Mouse (Mus musculus): ENCODE results near the gene Gm9732. TPM values are rescaled to one million over a fixed set of nuclear protein-coding genes. Genes with fewer than 3 reads are reported as not detected.
A peak's percentile ranks its signal among the peaks of the same experiment; 100 is the strongest.
"Not testable (repeated sequence)": the region's sequence is repeated elsewhere in the genome, so short reads cannot be mapped to it uniquely, and the experiment has no call there.

Gene Gm9732
- total RNA-seq (2021) = not detected
- long read RNA-seq = 0 reads

GRCm38 (mm10) chr14:43274986-43275511, at the start of gene Gm9732:
Gene Gm9732, plus strand, starts transcription at chr14:43275036.
- peak in 1 of 2 experiments; percentile 36 for DNase-seq (ENCODE audit: low spot score in 2 of 2)

- not testable (repeated sequence) for DNase-seq (ENCODE audit: low spot score in 2 of 2)
Measured at GRCm38 (mm10) chr14:43235204-43235603, 39.6 kb upstream of the Gm9732 start, which contains the start of gene Gm8122. Gene Gm8122, minus strand, starts transcription at chr14:43235304.

- peak in 1 of 2 experiments; percentile 17 for DNase-seq (ENCODE audit: low spot score in 2 of 2)
Measured at GRCm38 (mm10) chr14:43237769-43238168, 37.1 kb upstream of the Gm9732 start.

DNA sequence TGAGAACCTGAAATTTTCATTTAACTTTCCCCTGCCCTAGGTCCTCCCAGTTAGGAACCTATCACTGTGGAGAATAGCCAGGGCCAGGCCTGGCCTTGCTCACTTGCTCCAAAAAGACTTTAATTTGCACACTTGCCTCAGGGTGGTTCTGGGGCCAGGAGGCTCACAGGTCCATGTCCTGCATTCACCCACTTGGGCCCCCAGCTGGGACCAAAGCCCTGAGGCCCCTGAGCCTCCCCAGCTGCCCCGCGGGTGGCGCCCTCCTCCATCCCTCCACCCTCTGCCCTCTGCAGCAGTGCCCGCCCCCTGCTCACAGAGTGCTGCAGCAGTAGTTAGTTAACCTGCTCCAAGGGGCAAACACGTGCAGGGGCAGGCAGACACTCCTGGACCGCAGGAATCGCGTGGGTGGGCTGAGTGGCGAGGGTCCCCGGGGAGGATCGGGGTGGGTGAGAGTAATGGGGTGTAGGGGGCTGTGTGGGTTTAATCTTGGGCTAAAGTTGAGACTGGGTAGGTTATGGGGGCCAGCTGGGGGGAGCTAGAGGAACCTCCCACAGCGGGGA, 25.1 kb upstream of the Gm9732 start:
- DNase-seq (ENCODE audit: low spot score in 2 of 2) = peak in 1 of 2 experiments; percentile 21

DNA sequence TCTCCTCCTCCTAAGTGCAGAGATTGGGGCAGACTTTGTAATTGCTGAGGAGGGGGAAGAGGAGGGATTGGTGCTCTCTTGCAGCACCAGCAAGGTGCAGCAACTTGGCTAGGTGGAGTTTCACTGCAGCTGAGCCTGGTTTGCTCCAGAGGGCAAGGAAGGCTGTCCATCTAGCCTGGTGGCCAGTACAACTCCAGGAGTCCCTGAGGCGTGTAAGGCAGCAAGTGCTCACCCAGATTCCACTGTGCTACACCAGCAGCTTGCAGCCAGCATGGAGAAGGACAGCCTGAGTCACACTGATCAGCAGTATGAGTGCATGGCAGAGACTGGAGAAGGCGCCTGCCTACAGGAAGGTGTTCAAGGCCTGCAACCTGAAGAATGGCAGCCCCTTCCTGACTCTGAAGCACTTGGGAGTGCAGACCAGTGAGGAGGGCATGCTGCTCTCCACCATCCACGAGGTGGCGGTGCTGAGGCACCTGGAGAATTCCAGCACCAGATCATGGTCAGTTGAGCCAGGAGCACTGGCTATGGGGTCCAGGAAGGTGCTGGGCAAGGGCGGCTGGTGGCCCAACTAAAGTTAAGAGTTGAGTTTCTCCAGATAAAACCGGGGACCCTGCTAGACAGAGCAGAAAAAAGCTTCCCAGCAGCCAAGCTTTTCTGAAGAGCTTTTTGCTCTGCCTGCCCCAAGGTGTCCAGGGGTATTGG, 24.1 kb upstream of the Gm9732 start:
- not testable (repeated sequence) for DNase-seq (ENCODE audit: low spot score in 2 of 2)

DNA sequence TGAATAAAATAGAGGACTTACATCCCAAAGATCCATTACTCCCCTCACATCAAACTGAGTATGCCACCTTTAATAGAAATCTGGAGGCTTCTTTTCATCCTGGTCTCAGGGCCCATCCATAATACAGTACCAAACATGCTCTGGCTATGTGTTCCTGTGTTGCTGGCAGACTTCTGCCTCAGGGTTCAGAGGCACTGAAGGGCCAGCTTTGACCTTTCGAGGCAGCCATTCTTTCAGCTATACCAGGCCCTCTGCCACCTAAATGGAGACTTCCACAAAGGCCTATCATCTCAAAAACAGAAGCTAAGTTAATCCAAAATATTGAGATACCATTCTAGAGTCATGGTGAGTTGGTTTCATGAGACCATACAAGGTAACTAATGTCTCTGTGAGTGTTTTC, 18.3 kb upstream of the Gm9732 start:
- DNase-seq (ENCODE audit: low spot score in 2 of 2) = not testable (repeated sequence)

DNA sequence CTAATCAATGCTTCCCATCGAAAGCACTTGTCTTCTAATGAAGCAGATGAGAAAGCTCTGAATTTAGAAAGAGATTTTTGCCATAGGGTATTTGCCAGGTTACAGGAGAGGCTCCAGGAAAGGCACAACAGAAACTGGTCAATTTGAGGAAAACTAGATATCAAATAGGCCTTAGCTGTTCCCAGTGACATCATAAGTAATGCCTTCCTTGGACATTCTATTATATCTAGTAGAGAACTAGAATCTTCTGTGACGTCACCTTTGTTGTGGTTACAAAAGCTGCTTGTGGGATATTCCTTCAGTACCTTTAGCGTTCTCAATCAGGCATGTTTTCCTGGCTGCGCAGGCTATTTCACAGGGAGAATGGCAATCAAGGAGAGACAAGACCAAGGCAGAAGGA, 16.5 kb upstream of the Gm9732 start, which contains the start of gene Gm8126:
Gene Gm8126, plus strand, starts transcription at position 301 of the 400 bp plus-strand sequence.
- DNase-seq (ENCODE audit: low spot score in 2 of 2) = not testable (repeated sequence)

GRCm38 (mm10) chr14:43263421-43263820, 11.4 kb upstream of the Gm9732 start:
- not testable (repeated sequence) for DNase-seq (ENCODE audit: low spot score in 2 of 2)

DNA sequence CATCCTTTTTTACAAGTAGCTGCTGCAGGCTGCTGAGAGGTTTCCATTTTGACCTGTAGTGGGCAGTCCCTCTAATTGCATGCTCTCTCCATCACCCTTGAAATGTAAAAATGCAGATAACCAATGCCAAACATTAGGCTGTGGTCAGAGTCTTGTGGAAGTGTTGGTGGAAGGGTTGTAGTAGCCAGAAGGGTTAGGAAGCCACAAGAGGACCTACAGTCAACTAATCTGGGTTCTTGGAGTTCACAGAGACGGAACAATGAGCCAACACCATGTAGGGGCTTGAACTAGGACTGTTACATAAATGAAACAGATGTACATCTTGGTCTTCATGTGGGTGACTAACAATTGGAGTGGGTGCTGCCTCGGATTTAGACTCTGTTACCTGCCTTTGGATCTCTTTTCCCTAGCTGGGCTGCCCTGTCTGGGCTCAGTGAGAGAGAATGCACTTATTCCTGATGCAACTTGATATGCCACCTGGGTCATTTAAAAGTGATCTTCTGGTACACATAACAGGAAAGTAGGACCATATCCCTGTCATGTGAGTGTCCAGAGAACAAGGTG, 6.2 kb upstream of the Gm9732 start:
- peak in 1 of 2 experiments; percentile 14 for DNase-seq (ENCODE audit: low spot score in 2 of 2)

- DNase-seq (ENCODE audit: low spot score in 2 of 2) = not testable (repeated sequence)
Measured at GRCm38 (mm10) chr14:43269211-43269610, 5.6 kb upstream of the Gm9732 start.

DNA sequence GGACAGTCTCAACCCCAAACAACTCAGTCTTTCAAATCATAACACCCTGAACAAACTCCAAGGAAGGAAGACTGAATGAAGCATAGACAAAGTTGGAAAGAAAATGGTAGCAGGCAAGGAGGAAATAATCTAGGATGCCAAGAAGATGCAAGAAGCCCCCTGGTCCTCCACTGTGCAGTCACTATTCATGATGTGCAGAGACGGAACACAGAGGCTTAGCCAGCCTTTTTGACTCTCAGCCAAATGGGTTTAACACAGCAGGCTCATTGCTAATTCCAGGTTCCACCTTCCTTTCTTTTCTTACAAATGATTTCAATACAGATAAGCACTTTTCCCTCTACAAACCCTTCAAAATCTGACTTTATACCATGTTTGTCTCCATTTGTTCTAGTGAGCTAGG, 1.7 kb upstream of the Gm9732 start:
- peak in 1 of 2 experiments; percentile 16 for DNase-seq (ENCODE audit: low spot score in 2 of 2)

DNA sequence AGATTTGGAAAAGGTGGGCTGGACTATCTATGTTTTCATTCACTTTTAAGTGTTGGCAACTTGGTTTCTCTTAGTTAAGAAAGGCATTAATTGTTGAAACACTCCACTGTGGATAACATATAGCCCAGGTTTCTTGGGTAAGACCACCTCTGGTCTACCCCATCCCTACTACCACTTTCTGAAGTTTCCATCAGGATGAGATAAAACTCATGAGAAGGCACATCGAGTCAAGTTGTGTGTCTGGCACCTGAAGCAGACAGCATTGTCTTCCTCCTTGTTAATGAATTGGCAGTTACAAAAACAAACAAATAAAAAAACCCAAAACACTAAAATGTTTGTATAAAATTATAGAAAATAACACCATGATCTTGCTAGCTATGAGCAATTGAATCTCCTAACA, 916 bp downstream of the Gm9732 start:
- not testable (repeated sequence) for DNase-seq (ENCODE audit: low spot score in 2 of 2)

GRCm38 (mm10) chr14:43277468-43277867, 2.6 kb downstream of the Gm9732 start:
- DNase-seq (ENCODE audit: low spot score in 2 of 2) = not testable (repeated sequence)

DNA sequence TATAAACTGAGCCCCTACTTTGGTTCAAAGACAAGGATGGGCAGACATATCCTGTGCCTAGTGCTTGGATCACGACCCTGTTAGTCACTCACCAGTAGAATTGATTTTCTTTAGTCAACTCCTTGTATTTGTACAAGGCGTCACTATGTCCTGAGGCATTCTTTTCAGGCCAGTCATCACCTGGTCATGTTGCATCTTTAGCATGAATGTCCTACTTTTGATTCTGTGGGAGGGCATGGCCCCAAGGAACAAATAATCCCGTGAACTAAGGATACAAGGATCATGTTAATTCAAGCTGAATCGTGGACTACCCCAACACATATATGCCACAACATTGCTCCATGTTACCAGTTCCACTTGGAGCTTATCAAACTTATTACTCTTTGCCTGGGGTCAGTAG, 3.3 kb downstream of the Gm9732 start:
- peak in 1 of 2 experiments; percentile 17 for DNase-seq (ENCODE audit: low spot score in 2 of 2)

DNA sequence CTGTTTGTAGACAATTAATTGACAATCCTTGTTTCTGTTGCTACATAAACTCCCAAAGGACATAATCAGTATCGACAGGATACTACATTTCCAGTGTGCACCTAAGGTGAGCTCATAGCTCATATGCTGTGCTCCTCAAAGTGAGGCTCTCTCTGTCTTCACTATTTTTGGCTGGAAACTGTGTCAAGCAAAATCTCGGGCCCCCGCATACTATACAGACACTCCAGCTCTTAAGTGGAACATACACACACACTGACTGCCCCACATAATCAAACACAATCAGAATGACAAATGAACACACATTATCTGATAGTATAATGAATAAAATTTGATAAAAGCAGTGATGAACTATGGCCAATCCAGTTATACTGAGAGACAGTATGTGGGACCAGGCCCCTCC, 3.8 kb downstream of the Gm9732 start:
- peak in 1 of 2 experiments; percentile 22 for DNase-seq (ENCODE audit: low spot score in 2 of 2)

GRCm38 (mm10) chr14:43293503-43293902, 18.7 kb downstream of the Gm9732 start, which contains the start of gene Gm8127:
Gene Gm8127, minus strand, starts transcription at chr14:43293832.
- not testable (repeated sequence) for DNase-seq (ENCODE audit: low spot score in 2 of 2)

GRCm38 (mm10) chr14:43319516-43319915, 44.7 kb downstream of the Gm9732 start:
- not testable (repeated sequence) for DNase-seq (ENCODE audit: low spot score in 2 of 2)

DNA sequence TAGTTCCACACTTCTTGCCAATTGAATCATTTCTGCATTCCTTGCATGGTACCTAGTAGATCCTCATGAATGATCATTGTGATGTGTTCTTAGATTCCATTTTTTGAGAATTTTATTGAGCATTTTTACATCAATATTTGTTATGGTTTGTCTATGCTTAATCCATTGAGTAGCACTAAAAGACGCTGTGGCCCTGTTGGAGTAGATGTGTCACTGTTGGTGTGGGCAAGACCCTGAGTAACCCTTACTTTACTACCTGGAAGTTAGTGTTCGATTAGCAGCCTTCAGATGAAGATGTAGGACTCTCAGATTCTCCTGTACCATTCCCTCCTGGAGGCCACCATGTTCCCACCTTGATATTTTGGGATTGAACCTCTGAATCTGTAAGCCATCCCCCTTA, 53.8 kb downstream of the Gm9732 start:
- not testable (repeated sequence) for DNase-seq (ENCODE audit: low spot score in 2 of 2)

DNA sequence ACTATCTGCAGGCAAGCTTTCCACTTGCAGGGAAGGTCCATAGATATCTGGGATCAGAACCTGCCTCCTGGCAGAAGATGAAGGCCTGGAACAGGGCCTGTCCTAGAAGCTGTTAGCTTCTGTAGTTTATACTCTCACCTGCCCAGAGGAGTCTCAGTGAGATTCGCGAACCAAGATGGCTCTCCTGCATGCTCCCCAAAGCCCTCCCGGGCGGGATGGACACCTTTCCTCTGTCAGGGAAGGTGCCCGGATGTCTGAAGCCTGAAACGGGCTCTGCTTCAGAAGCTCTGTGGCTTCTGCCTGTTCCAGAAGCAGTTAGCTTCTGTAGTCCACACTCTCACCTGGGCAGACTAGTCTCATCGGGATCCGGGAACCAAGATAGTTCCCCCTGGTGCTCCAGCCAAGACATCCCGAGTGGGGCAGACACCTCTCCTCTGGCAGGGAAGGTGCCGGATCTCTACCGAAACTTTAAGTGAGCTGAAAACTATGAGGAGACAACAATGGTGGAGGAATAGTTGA, 56.6 kb downstream of the Gm9732 start:
- not testable (repeated sequence) for DNase-seq (ENCODE audit: low spot score in 2 of 2)

DNA sequence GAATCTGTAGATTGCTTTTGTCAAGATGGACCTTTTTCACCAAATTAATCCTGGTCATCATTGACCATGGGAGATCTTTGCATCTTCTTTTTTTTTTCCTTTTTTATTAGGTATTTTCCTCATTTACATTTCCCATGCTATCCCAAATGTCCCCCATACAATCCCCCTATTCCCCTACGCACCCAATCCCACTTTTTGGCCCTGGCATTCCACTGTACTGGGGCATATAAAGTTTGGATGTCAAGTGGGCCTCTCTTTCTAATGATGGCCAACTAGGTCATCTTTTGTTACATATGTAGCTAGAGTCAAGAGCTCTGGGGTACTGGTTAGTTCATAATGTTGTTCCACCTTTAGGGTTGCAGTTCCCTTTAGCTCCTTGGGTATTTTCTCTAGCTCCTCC, 62.8 kb downstream of the Gm9732 start:
- DNase-seq (ENCODE audit: low spot score in 2 of 2) = not testable (repeated sequence)

DNA sequence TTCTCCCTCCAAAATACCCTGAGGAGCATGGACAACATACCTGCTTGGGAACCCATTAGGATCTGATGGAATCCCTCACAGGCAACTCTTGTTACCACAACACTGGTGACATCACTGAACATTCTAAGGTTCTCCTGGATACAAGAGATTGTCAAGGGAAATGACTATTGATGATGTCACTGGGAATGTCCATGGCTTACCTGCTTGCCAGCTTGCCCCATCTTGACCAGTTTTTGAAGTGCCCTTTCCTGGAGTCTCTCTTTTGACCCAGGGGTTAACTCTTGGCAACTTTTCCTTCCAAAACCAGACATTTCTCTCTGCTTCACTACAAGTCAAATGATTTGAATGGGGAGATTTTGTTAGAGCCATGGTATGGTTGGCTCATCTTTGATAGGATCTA, 72.9 kb downstream of the Gm9732 start, which contains the start of gene 1700001F09Rik:
Gene 1700001F09Rik, minus strand, starts transcription at position 101 of the 400 bp plus-strand sequence.
- DNase-seq (ENCODE audit: low spot score in 2 of 2) = not testable (repeated sequence)
